29 mouse cellular contexts compared by ENCODE assay signal in the genomic region with DNA sequence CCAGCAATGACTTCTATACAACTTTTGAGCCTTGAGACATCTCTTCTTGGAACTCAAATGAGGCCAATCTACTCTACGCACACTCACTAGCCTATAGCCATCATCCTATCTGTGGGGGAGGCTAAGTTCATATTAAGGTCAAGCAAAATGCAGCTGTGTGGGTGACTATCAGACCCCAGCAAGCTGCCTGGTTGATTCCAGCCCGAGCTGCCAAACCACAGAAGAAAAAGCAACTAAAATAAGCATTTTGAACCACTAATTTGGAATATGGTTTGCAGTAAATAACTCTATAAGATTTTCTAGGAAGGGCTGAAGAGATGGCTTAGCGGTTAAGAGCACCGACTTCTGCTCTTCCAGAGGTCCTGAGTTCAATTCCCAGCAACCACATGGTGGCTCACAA. TPM values are rescaled to one million over a fixed set of nuclear protein-coding genes. Genes with fewer than 3 reads are reported as not detected.
DNase-seq lines count a peak whose midpoint lies in the region; ATAC-seq and TF ChIP-seq lines count a peak whose summit lies in the region.
"Had no signal": no experiment of that assay in that cellular context is flagged by ENCODE, and none has a peak within 500 bp of the region (broad histone marks: within the 10 kb centered on the region; RNA-seq: fewer than 3 reads in every experiment).

No protein-coding gene starts in this region.

- no peak for TF ChIP-seq POLR2A in testis, adult 2 months (IDR thresholded peaks at IDR 0.05; ENCODE audit: control insufficient read depth, low read depth, low read length)
- TF ChIP-seq POLR2A in lung, adult 2 months (IDR thresholded peaks at IDR 0.05; ENCODE audit: borderline replicate concordance, extremely low read depth, low read depth, low read length): no peak

- H3K36me3 ChIP-seq in testis, adult 2 months (ENCODE audit: control insufficient read depth, insufficient read depth, low read length): no peaks in the 10 kb centered on the region
- H3K36me3 ChIP-seq: embryonic facial prominence, embryonic 13.5 days; forebrain, embryonic 10.5 days; heart, embryonic 12.5 days; heart, embryonic 15.5 days; hindbrain, embryonic 10.5 days; hindbrain, embryonic 13.5 days had no signal

- H3K27me3 ChIP-seq in testis, adult 2 months (ENCODE audit: control insufficient read depth, insufficient read depth, low read length): no peaks in the 10 kb centered on the region
- H3K27me3 ChIP-seq: forebrain, embryonic 13.5 days; heart, embryonic 12.5 days; heart, embryonic 15.5 days; hindbrain, embryonic 13.5 days had no signal

- H3K4me1 ChIP-seq in testis, adult 2 months (ENCODE audit: control insufficient read depth, insufficient read depth, low read length): peaks cover 2% of the 10 kb centered on the region; the same call in 1 of the 2 replicates
- peaks cover 2% of the 10 kb centered on the region; the same call in 1 of the 2 replicates for H3K4me1 ChIP-seq in lung, adult 2 months (ENCODE audit: control insufficient read depth, insufficient read depth, low read length)
- H3K4me1 ChIP-seq: embryonic facial prominence, embryonic 13.5 days; forebrain, embryonic 13.5 days; hindbrain, embryonic 13.5 days had no signal

- DNase-seq in testis, postnatal 14 days (ENCODE audit: low spot score): no peak
- peak; percentile 92 for DNase-seq in MEL-GATA-1-ER (ENCODE audit: extremely low read depth, low read depth)
- DNase-seq in gastrocnemius, postnatal 25 days: no peak
- no peak for DNase-seq in kidney, postnatal 10 days
- no peak for DNase-seq in lung, adult 2 months
- DNase-seq: adrenal gland, adult 8-10 months; adrenal gland, postnatal 25 days; cerebellum, adult 11-12 months; cerebellum, adult 8-10 months; cerebellum, postnatal 10 days; gastrocnemius, postnatal 10 days; heart, adult 18-20 months; heart, postnatal 10 days; heart, postnatal 36 days had no signal

- no peak overlapping the region for H3K27ac ChIP-seq in testis, adult 2 months (ENCODE audit: control insufficient read depth, insufficient read depth, low read depth, low read length)
- H3K27ac ChIP-seq: embryonic facial prominence, embryonic 13.5 days; forebrain, embryonic 10.5 days; forebrain, embryonic 13.5 days; heart, embryonic 15.5 days; hindbrain, embryonic 10.5 days; hindbrain, embryonic 13.5 days; hindbrain, postnatal 0 days had no signal

- ATAC-seq in inflammation-experienced regulatory T-cells, adult 6 months: peak; percentile 21
- ATAC-seq: activated CD4-positive, CD25-positive, alpha-beta regulatory T cell, adult 4 months; CD4-positive, CD25-positive, alpha-beta regulatory T cell, adult 4 months; forebrain, embryonic 13.5 days; forebrain, embryonic 16.5 days; hindbrain, postnatal 0 days; intestine, postnatal 0 days had no signal

- WGBS in lung, adult 2 months: 85% methylated on average over 4 of the region's 4 CpGs

- TF ChIP-seq CTCF in testis, adult 2 months (IDR thresholded peaks at IDR 0.05; ENCODE audit: control insufficient read depth, insufficient read depth, insufficient replicate concordance, low read depth, low read length): no peak
- TF ChIP-seq CTCF in lung, adult 2 months (IDR thresholded peaks at IDR 0.05; ENCODE audit: insufficient read depth, low read length): no peak

- peak overlapping the region; percentile 49 for H3K4me3 ChIP-seq in testis, adult 2 months (ENCODE audit: control insufficient read depth, low read depth, low read length)
- no peak overlapping the region for H3K4me3 ChIP-seq in lung, adult 2 months (replicated peaks; ENCODE audit: extremely low read depth, low read depth, low read length)
- H3K4me3 ChIP-seq: embryonic facial prominence, embryonic 13.5 days; forebrain, embryonic 10.5 days; forebrain, embryonic 13.5 days; heart, embryonic 12.5 days; heart, embryonic 15.5 days; hindbrain, embryonic 10.5 days; hindbrain, embryonic 13.5 days had no signal

RNA-seq across cellular contexts. Expression of gene Golph3, which starts 10.6 kb away (rescaled TPM):
- polyA plus RNA-seq in testis, adult 2 months (2012; rRNA removed): 33.9 and 36.3 TPM in 2 replicates
- polyA plus RNA-seq in inflammation-experienced regulatory T-cells, adult 6 months (2017; shearing (Covaris generic)): 10 to 100 TPM; 29.6 to 31.6 (median 31.4) TPM
- total RNA-seq in gastrocnemius, postnatal 25 days (2021): 10 to 100 TPM; 65.3 to 70.8 TPM
- polyA plus RNA-seq in lung, adult 2 months (2012; rRNA removed): 73.4 and 92.4 TPM in 2 replicates

RNA-seq across cellular contexts. Expression of gene 1810049J17Rik, which starts 11.0 kb away (rescaled TPM):
- 1.8 and 2.4 TPM in 2 replicates for polyA plus RNA-seq in testis, adult 2 months (2012; rRNA removed)
- not detected for polyA plus RNA-seq in inflammation-experienced regulatory T-cells, adult 6 months (2017; shearing (Covaris generic))
- total RNA-seq in gastrocnemius, postnatal 25 days (2021): under 1 TPM in 1 of 2 experiments, not detected in 1; 0.91 TPM
- 0.85 TPM in 1 of 2 replicates, not detected in the other for polyA plus RNA-seq in lung, adult 2 months (2012; rRNA removed)
- total RNA-seq: adrenal gland, postnatal 25 days; gastrocnemius, postnatal 10 days; hindbrain, postnatal 0 days had no signal
- polyA plus RNA-seq: activated CD4-positive, CD25-positive, alpha-beta regulatory T cell, adult 4 months; brain, embryonic 14.5 days; CD4-positive, CD25-positive, alpha-beta regulatory T cell, adult 4 months; embryonic facial prominence, embryonic 13.5 days; forebrain, embryonic 10.5 days; forebrain, embryonic 13.5 days; forebrain, embryonic 16.5 days; heart, embryonic 15.5 days; hindbrain, embryonic 13.5 days had no signal
